Mouse (Mus musculus) cerebellum, adult 2 months (tissue): ENCODE data around the gene Notum. TPM values are rescaled to one million over a fixed set of nuclear protein-coding genes. Genes with fewer than 3 reads are reported as not detected.
A peak's percentile ranks its signal among the peaks of the same experiment; 100 is the strongest.

Experiments used
- DNase-seq, 2 experiments: peaks; one replicate each; pipeline ENCODE4 v3.0.0; 2021
- H3K27ac ChIP-seq: fragments of 200-500 bp; 2 replicates; pipeline ENCODE4 v1.5.1; 2012; ENCODE audit warnings: low read length, control low read depth, inconsistent platforms; ENCODE audit not compliant: insufficient read depth
- H3K27me3 ChIP-seq: fragments of 200-500 bp; 2 replicates; pipeline ENCODE4 v1.6.1; 2012; ENCODE audit warnings: inconsistent platforms, mild to moderate bottlenecking, low read length, moderate library complexity; ENCODE audit not compliant: control insufficient read depth, insufficient read depth
- H3K4me1 ChIP-seq: fragments of 200-500 bp; 2 replicates; pipeline ENCODE4 v1.6.1; 2011; ENCODE audit warnings: low read length; ENCODE audit not compliant: control insufficient read depth, insufficient read depth
- H3K4me3 ChIP-seq: fragments of 200-500 bp; replicated peaks from 2 replicates; pipeline ENCODE3; 2011; ENCODE audit warnings: mild to moderate bottlenecking, low read depth, low read length, control low read depth; ENCODE audit not compliant: insufficient read depth
- CTCF ChIP-seq: fragments of 200-500 bp; IDR thresholded peaks from 2 replicates; pipeline ENCODE4 v1.5.1; 2011; ENCODE audit warnings: low read depth, mild to moderate bottlenecking, control low read depth, low read length, moderate library complexity, borderline replicate concordance; ENCODE audit not compliant: insufficient read depth
- POLR2A ChIP-seq: fragments of 200-500 bp; IDR thresholded peaks from 2 replicates; pipeline ENCODE4 v1.6.1; 2011; ENCODE audit warnings: low read length, control low read depth, borderline replicate concordance; ENCODE audit not compliant: insufficient read depth
- WGBS: fragments of 180-500 bp; shearing (Covaris S2); methylation state at CpG from one replicate; pipeline ENCODE4 v1.1.7; 2018; 5-methylcytosine and 5-hydroxymethylcytosine counted together
- polyA plus RNA-seq: library from polyadenylated mRNA; depleted of rRNA; stranded (reverse); fragments of >200 nt; gene quantifications from 2 replicates; pipeline ENCODE4 v1.2.3, GENCODE M21; 2012; rRNA removed

The Notum gene
- polyA plus RNA-seq, 1 experiment, result 5.9 TPM

DNA sequence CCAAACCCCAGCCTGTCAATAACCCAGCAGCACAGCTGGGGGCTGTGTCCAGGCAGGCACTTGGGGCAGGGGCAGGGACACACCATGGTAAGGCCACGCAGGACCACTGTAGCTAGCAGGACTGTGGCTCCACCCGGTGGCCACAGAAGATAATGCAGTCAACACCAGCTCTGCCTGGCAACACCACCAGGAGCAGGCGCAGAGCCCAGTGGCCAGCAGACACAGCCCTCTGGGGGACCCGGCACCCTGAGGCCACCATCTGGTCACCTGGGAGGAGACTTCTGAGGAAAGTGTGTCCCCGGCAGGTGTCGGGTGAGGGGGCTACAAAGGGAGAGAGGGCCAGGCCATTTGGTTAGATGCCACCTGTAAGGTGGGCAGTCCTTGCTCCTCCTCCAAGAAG lies 48.2 kb downstream of the Notum start:
- DNase-seq, result peak; percentile 91 to 94
- TF ChIP-seq POLR2A, result no peak
- peak; percentile 97 for TF ChIP-seq CTCF
- 6% methylated on average over 6 of the region's 6 CpGs for WGBS
- no peaks in the 10 kb centered on the region for H3K27me3 ChIP-seq
- peak overlapping the region; percentile 20; the same call in 1 of the 2 replicates for H3K27ac ChIP-seq
- H3K4me1 ChIP-seq, result peaks cover 32% of the 10 kb centered on the region
- no peak overlapping the region for H3K4me3 ChIP-seq

DNA sequence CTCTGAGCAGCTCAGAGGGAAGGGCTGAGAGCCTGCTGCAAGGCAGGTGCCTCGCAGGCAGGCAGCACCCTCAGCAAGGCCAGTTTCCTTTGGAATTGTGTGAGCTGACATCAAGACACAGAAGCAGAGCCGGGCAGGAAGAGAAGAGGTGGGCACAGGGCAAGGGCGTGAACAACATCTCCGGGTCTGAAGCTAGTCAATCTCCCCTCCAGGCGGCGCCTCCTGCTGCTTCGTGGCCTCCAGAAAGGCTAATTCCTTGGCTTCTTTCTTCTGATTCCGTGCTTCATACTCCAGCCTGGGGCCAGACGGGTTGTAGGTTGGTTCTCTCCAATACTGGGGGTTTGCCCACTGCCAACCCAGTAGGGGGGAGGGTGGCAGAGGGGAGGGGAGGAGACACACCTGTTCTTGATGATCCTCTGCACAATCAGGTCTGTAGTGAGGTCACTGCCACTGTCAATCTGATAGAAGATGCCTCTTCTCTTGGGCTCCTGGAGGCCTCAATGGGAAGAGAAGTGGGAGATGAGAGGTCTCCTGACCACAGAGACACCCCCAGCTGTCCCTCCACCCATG lies 50.4 kb downstream of the Notum start:
- 61% methylated on average over 9 of the region's 9 CpGs for WGBS
- Histone ChIP-seq H3K27ac (no peak overlapping the region), H3K27me3 (no peaks in the 10 kb centered on the region), H3K4me3 (no peak overlapping the region), H3K4me1 (peaks cover 22% of the 10 kb centered on the region)
- no peak for TF ChIP-seq CTCF
- peak in 1 of 2 experiments; percentile 16 for DNase-seq

DNA sequence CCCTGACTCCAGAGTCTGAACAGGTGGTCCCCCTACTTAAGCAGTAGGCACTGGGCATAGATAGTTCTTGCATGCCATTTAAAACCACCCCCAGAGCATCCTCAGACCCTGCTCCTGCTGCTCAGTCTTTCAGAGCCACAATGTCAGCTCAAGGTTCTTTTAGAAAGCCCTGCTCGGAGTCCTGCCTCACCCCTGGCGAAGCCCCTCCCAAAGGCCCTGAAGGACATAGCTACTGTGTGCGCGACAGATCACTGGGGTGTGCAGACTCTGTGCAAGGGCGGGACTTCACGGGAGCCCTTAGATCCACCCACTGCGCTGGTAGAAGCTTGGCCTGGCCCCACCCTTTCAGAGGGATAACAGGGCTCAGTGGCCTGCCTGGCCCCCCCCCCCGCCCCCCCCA lies 51.7 kb downstream of the Notum start:
- Histone ChIP-seq H3K27me3 (no peaks in the 10 kb centered on the region), H3K4me1 (peaks cover 17% of the 10 kb centered on the region), H3K4me3 (no peak overlapping the region), H3K27ac (no peak overlapping the region)
- 58% methylated on average over 8 of the region's 8 CpGs for WGBS
- no peak for DNase-seq
- TF ChIP-seq CTCF (no peak), POLR2A (no peak)

DNA sequence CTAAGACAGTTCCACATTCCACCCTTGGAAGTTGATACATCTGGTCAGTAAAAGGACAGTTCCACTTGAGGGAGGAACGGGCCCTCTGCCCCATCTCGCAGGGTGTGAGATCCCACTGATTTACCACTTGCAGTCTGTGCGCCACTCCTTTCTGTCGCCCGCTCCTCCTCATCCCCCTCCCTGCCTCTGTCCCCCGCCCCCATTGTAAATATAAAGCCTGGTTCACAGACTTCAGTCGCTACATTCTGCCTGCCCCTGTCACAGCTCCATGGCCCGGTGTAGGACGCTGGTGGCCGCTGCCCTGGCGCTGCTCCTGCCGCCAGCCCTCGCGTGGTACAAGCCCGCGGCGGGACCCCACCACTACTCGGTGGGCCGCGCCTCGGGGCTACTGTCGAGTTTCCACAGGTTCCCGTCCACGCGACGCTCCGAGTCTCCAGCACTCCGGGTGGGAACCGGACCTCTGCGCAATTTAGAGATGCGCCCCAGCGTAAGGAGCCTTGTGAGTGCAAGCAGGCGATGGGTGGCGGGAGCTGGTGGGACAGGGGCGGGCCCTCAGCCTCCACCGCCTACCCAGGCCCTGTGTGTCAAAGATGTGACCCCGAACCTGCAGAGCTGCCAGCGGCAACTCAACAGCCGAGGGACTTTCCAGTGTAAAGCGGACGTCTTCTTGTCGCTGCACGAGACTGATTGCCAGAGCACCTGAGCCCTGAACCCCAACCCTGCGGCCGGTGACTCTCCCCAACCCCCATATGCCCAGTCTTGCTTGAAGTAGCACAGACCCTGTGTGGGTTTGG lies 52.5 kb downstream of the Notum start, which contains the start of gene Npb:
Gene Npb, plus strand, starts transcription at position 237 of the 794 bp plus-strand sequence.
- DNase-seq, result peak in 1 of 2 experiments; percentile 21
- 18% methylated on average over 45 of the region's 45 CpGs for WGBS
- TF ChIP-seq CTCF (no peak), POLR2A (no peak)
- Histone ChIP-seq H3K27ac (no peak within 1 kb of the TSS), H3K4me1 (peaks cover 8% of the 10 kb centered on the region), H3K4me3 (no peak within 1 kb of the TSS), H3K27me3 (no peaks in the 10 kb centered on the region)

DNA sequence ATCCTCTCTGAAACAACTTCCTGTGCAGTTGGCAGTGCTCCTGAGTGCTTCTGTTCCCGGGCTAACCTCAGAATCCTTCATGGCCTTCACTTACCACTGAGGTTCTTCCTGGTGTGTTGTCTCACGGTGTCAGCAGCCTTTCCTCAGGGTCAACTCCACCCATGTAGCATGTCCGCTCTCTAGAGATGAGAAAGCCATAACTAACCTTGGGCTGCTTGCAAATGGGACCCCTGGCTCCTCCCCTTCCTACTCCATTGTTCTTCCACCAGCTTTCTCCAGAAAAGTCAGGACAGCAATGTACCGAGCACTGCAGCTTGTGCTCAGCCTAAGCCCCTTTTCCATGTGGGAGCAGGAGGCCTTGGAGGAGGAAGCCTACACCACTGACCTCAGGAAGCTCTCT lies 54.2 kb downstream of the Notum start:
- no peak for DNase-seq
- no peak overlapping the region for H3K4me3 ChIP-seq
- H3K27ac ChIP-seq, result no peak overlapping the region
- WGBS, result 74% methylated on average over 4 of the region's 4 CpGs
- H3K27me3 ChIP-seq, result no peaks in the 10 kb centered on the region
- peaks cover 3% of the 10 kb centered on the region; the same call in 1 of the 2 replicates for H3K4me1 ChIP-seq
- TF ChIP-seq POLR2A (no peak), CTCF (no peak)

DNA sequence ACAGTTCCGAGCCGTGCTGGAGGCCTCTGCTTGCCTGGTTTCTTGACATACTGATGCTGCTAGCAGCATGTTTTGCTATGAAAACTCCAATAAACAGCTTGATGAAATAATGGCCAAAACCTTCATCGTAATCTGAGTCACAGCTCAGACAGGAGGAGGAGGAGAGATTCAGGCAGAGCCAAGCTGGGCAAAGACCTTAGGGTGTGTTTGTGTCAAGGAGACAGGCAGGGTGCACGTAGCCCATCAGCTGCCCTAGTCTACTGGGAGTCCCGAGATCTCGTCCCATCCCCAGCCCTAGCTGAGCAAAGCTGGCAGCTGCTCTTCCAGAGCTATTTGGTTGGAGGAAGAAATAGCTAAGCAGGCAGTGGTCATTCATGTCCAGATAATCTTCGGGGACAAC lies 55.3 kb downstream of the Notum start:
- Histone ChIP-seq H3K27me3 (no peaks in the 10 kb centered on the region), H3K4me1 (0 out of 2 replicates have a peak, but pooled peaks cover 3% of the 10 kb centered on the region), H3K4me3 (no peak overlapping the region), H3K27ac (no peak overlapping the region)
- no peak for DNase-seq
- TF ChIP-seq CTCF, result no peak
- TF ChIP-seq POLR2A, result no peak
- WGBS, result 87% methylated on average over 7 of the region's 7 CpGs

Other genes starting within 250 kb of the Notum start
- 54.2 and 56.3 TPM in 2 replicates for gene Nploc4, start 223.5 kb downstream of the Notum start, polyA plus RNA-seq
- 0.05 and 0.06 TPM in 2 replicates for gene Tspan10, start 218.5 kb downstream of the Notum start, polyA plus RNA-seq
- gene Pde6g, start 207.7 kb downstream of the Notum start, polyA plus RNA-seq, result 1.5 and 1.6 TPM in 2 replicates
- 15.5 and 20.0 TPM in 2 replicates for gene Oxld1, start 203.1 kb downstream of the Notum start, polyA plus RNA-seq
- 27.3 and 28.3 TPM in 2 replicates for gene Ccdc137, start 203.1 kb downstream of the Notum start, polyA plus RNA-seq
- 42.7 and 56.5 TPM in 2 replicates for gene Arl16, start 193.6 kb downstream of the Notum start, polyA plus RNA-seq
- 108 and 119 TPM in 2 replicates for gene Mrpl12, start 176.6 kb downstream of the Notum start, polyA plus RNA-seq
- 38.9 and 39.3 TPM in 2 replicates for gene Slc25a10, start 169.3 kb downstream of the Notum start, polyA plus RNA-seq
- gene Gcgr, start 130.5 kb downstream of the Notum start, polyA plus RNA-seq, result 1.8 and 2.1 TPM in 2 replicates
- gene Mcrip1, start 111.4 kb downstream of the Notum start, polyA plus RNA-seq, result 159 and 168 TPM in 2 replicates
- not detected in 2 replicates for gene Ppp1r27, start 110.0 kb downstream of the Notum start, polyA plus RNA-seq
- 98.4 and 105 TPM in 2 replicates for gene P4hb, start 87.9 kb downstream of the Notum start, polyA plus RNA-seq
- 288 and 305 TPM in 2 replicates for gene Arhgdia, start 79.6 kb downstream of the Notum start, polyA plus RNA-seq
- 42.6 and 51.8 TPM in 2 replicates for gene Alyref, start 62.8 kb downstream of the Notum start, polyA plus RNA-seq
- 168 and 178 TPM in 2 replicates for gene Anapc11, start 62.8 kb downstream of the Notum start, polyA plus RNA-seq
- gene Npb, start 52.7 kb downstream of the Notum start, polyA plus RNA-seq, result 4.7 and 5.6 TPM in 2 replicates
- gene Pcyt2, start 43.2 kb downstream of the Notum start, polyA plus RNA-seq, result 401 and 403 TPM in 2 replicates
- 76.9 and 80.5 TPM in 2 replicates for gene Sirt7, start 35.9 kb downstream of the Notum start, polyA plus RNA-seq
- 60.5 and 65.3 TPM in 2 replicates for gene Mafg, start 27.6 kb downstream of the Notum start, polyA plus RNA-seq
- 2.1 and 2.3 TPM in 2 replicates for gene Pycr1, start 17.4 kb downstream of the Notum start, polyA plus RNA-seq
- gene Myadml2, start 13.0 kb downstream of the Notum start, polyA plus RNA-seq, result 3.3 and 4.5 TPM in 2 replicates
- 56.1 and 59.4 TPM in 2 replicates for gene Aspscr1, start 11.8 kb upstream of the Notum start, polyA plus RNA-seq
- gene Cenpx, start 52.6 kb upstream of the Notum start, polyA plus RNA-seq, result 40.1 and 43.0 TPM in 2 replicates
- gene Lrrc45, start 52.8 kb upstream of the Notum start, polyA plus RNA-seq, result 86.6 and 96.0 TPM in 2 replicates
- gene Rac3, start 60.3 kb upstream of the Notum start, polyA plus RNA-seq, result 66.1 and 67.0 TPM in 2 replicates
- gene Dcxr, start 66.1 kb upstream of the Notum start, polyA plus RNA-seq, result 36.4 and 36.5 TPM in 2 replicates
- gene Cbr2, start 70.9 kb upstream of the Notum start, polyA plus RNA-seq, result 1.9 and 3.1 TPM in 2 replicates
- 2.5 and 3.1 TPM in 2 replicates for gene Hmga1b, start 101.6 kb upstream of the Notum start, polyA plus RNA-seq
- gene Rfng, start 123.0 kb upstream of the Notum start, polyA plus RNA-seq, result 106 and 113 TPM in 2 replicates
- 238 and 248 TPM in 2 replicates for gene Gps1, start 123.1 kb upstream of the Notum start, polyA plus RNA-seq
- 47.4 and 52.3 TPM in 2 replicates for gene Dus1l, start 135.2 kb upstream of the Notum start, polyA plus RNA-seq
- 246 and 274 TPM in 2 replicates for gene Fasn, start 163.4 kb upstream of the Notum start, polyA plus RNA-seq